Mouse (Mus musculus) brain, embryonic 14.5 days (tissue): ENCODE measurements around the gene Optn.

ENCODE experiments used
- CTCF ChIP-seq: fragments of 200-500 bp; IDR thresholded peaks from 2 replicates; pipeline ENCODE4 v1.5.1; 2012; ENCODE audit warnings: inconsistent platforms, mild to moderate bottlenecking, moderate library complexity, borderline replicate concordance; ENCODE audit not compliant: insufficient read depth, insufficient read length; ENCODE audit errors: extremely low read depth
- POLR2A ChIP-seq: fragments of 200-500 bp; IDR thresholded peaks from 2 replicates; pipeline ENCODE4 v1.6.1; 2012; ENCODE audit warnings: mild to moderate bottlenecking, inconsistent platforms, borderline replicate concordance; ENCODE audit not compliant: poor library complexity, insufficient read depth, insufficient read length, severe bottlenecking; ENCODE audit errors: extremely low read depth

DNA sequence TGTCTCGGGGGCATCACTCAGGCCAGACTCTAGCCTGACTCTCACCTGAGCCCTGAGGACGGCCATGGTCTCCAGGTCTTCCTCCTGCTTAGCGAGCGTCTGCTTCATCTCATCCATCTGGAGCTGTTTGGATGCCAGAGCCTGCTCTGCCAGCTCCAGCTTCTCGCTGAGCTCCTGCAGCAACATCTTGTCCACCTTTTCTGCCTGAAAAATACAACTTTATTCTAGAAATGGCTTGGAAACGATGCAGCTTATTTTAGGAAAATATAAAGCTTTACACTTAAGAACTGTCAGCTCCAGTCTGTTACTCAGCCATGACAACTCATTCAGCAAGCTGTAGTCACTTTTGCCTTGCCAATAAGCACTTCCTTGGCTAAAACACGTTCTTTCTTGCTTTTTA, 32.6 kb downstream of the Optn start:
- TF ChIP-seq CTCF (no peak), POLR2A (no peak)
